Mouse (Mus musculus): ENCODE measurements around the gene Praf2.

GRCm38 (mm10) chrX:7679405-7680056, 48.7 kb upstream of the Praf2 start:
- TF ChIP-seq SIN3A (IDR thresholded peaks at IDR 0.05; ENCODE audit: low read length) (peak; percentile 57; the same call in 1 of the 2 replicates), EP300 (IDR thresholded peaks at IDR 0.05; ENCODE audit: low read depth in 1 of 2, low read length in 2 of 2) (no peak), POLR2A (IDR thresholded peaks at IDR 0.05; ENCODE audit: control insufficient read depth in 1 of 2, insufficient read depth in 1 of 2, low read depth in 1 of 2, low read length in 2 of 2, poor library complexity in 1 of 2) (peak in 1 of 2 experiments; percentile 71; a peak in 2 of 4 replicates), SMC3 (IDR thresholded peaks at IDR 0.05; ENCODE audit: low read depth, low read length) (peak; percentile 75), CTCF (IDR thresholded peaks at IDR 0.05 in 2 of 3, conservative IDR thresholded peaks at IDR 0.05 in 1 of 3; ENCODE audit: control insufficient read depth in 1 of 3, insufficient read depth in 1 of 3, low read depth in 2 of 3, low read length in 3 of 3, poor library complexity in 1 of 3, severe bottlenecking in 1 of 3) (peak in 2 of 3 experiments; percentile 82 to 95; a peak in 4 of 6 replicates), POLR2AphosphoS5 (IDR thresholded peaks at IDR 0.05; ENCODE audit: borderline replicate concordance, low read depth, low read length) (no peak), NELFE (IDR thresholded peaks at IDR 0.05; ENCODE audit: low read depth, low read length) (peak; percentile 56), ETS1 (IDR thresholded peaks at IDR 0.05; ENCODE audit: low read depth, low read length) (no peak; the same call in 1 of the 2 replicates), HCFC1 (IDR thresholded peaks at IDR 0.05; ENCODE audit: low read depth, low read length) (no peak; the same call in none of the 2 replicates), ZNF384 (IDR thresholded peaks at IDR 0.05; ENCODE audit: low read depth, low read length) (no peak)
